Mouse (Mus musculus) lung, postnatal 10 days (tissue): ENCODE measurements at regions not wholly inside any gene's neighbourhood (a gene's known extent, or its start where the extent isn't known, plus 50 kb on each side); places are given as distances from the start of the nearest gene placed in this dataset.
"Not testable (repeated sequence)": the region's sequence is repeated elsewhere in the genome, so short reads cannot be mapped to it uniquely, and the experiment has no call there.

ENCODE experiments used
- DNase-seq: peaks from one replicate; pipeline ENCODE4 v3.0.0; 2021

DNA sequence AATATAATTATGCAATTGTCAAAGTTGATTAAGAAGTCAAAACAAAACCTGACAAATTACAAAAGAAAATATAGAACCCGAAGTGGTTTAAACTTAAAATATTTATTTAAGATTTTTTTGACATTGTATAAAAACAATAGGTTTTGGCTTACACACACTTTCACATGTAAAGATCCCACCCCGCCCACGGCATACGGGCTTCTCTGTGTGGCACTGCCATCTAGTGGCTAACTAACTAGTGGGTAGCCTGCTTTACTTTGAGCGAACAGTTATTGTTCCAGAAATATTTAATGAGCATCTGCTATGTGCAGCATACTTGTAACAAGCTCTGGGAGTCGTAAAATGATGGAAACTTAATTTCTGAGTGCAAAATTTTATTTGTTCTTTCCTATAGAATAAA lies 716.3 kb upstream of the Intu start:
- DNase-seq = peak; percentile 69

DNA sequence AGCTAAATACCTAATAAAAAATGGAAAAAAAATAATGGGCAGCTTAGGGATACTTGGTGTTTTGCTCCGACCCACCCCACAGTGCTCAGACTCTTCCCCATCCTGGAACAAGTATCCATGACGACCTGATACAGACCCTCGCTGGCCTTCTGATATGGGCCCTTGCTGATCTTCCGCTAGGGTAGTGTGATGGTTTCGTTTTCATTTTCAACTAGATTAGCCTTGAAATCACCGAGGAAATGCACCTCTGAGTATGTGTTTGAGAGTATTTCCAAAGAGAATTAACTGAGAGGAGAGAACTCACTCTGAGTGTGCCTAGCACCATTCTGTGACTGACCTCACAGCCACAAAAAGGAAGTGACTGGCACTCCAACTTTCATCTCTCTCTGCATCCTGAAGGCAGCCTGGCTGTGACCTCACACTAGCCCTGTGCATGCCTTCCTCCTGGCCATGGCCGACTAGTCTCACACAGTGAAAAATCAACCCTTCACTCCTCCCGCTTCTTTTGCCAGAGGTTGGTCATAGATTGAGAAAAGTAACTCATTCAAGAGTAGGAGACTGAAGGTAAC lies 700.5 kb upstream of the Intu start:
- DNase-seq = no peak

DNA sequence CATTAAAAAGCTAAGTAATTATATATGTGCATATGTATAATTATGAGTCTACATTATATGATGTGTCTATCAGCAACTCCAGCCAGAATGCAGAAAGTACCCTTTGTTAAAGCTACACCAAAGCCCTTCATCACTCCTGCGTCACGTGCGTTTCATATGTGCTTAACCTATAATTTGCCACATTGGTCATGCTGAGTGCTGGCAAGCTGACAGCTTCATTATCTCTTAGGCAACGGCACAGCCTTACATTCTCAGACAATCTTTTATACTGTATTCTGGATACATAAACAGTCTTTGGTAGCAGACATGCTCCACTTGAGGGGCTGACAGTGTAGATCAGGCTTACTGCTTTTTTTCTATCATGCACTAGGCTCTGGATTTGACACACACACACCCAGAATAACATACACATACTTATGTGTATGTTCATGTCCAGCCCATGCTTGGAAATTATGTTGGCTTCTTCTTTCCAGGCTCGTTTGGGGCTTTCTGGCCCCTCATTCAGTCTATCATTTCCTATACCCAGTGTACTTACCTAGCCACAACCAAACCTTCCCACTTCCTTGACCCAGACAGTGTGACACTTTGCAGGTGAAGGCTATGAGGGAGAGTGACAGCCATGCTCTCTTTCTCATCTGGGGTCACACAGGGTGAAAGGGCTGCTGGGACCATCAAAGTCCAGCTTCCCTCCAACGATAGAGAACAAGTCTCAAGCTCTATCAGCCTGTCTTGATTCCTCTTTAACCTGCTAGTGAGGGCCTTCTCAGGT lies 692.5 kb upstream of the Intu start:
- no peak for DNase-seq

DNA sequence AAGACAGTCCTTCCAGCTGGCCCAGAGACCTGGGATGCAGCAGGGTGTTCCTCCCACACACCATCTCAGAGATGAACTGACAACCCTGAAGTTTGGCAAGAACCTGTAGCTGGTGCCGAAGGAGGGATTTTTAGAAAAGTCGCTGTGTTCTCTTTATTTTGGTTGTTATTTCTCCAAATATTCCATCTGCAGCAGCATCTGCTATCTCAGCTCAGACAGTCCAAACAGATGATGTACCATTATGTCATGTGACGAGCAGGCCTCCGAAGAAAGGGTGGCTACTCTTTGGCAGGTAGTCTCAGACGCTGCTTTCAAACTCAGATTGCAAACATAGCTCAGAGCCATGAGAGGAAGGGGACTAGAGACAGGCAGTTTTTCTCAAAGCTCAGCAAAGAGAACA lies 690.1 kb upstream of the Intu start:
- DNase-seq = no peak

DNA sequence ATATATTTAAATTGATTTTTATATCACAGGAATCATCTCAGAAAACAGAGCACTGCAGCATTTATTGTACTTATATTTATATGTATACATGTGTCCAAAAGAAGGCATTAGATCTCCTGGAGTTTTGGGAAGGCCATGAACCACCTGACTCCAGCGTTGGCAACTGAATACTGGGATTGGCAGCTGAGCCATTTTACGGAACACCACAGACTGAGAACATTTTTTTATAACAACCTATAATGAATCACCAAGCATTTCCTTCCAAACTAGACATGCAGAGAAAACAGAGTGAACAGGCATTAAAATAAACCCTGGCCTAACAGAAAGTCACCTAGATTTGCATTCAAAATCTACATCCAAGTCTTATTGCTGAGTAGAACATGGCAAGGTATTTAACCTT lies 686.0 kb upstream of the Intu start:
- DNase-seq = no peak

DNA sequence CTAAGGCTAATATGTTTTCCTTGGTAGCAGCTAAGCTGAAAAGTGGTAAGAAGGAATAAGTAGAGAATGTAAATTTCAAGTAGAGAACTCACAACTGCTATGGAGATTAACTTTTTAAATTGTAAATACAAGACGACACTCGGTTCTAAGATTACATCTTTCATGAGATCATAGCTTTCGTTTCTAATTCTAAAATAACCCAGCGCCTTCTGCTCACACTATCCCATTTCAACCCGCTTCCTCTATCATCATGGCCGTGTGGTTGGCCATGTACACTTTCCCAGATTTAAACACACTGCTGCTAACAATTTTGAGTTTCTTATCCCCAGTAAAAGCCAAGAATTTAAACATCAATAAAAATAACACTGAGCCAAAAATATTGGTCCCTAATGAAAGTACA lies 682.3 kb upstream of the Intu start:
- no peak for DNase-seq

DNA sequence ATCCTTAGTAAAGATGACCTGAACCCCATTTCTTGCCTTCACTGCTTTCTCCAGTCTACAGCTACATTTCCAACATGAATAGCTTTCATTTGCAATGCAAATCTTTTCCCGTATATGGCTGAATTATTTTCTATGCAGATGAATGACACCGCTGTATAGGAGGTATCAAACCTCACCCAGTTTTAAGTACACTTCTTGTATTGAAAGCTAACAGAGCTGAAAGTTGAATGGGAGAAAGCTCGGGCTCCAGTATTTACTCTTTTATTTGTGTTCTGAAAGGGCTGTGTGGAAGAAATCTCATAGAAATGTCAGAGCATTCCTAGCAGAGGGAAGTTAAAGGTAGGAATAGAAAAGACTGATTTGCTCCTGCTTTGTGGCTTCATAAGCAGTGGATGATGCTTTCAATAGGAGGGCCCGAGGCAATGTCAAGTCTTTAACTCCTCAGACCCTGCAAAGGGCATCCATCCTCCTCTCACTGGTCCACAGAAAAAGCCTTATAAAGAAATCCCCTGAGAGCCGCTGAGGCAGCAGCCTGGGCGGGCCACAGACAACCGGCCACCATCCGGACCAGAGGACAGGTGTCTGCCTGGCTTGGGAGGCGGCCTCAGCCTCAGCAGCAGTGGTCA lies 673.8 kb upstream of the Intu start:
- no peak for DNase-seq

DNA sequence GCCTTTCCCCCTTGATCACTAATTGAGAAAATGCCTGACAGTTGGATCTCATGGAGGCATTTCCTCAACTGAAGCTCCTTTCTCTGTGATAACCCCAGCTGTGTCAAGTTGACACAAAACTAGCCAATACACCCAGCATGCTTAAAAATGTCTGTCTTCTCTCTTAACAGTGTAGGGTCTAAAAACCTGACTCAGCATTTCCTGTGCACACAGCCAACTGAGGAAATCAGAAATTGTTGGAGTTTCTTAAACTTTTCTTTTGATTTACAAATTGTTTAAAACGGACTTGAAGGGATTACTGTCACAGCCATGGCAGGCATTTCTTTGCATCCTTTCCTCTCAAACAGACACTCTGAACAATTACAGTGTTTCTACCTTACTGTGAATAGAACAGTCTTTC lies 655.0 kb upstream of the Intu start:
- not testable (repeated sequence) for DNase-seq

DNA sequence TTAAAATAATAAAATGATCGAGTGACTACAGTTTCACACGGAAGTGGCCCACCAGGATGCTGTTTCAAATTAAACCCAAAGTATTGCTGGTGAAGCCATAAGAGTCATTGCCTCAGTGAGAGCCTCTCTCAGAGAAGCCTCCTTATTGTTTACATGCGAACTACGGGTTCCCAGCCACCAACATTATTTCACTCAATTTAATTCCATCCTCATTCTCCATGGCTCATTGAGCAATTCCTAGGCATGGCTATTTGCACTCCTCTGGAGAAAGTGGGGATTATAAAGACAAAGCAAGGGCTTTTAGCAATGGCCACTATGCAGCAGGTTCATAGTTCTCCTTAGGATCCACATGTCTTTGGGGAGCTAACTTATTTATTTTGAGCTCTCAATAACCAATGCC lies 646.7 kb upstream of the Intu start:
- no peak for DNase-seq

DNA sequence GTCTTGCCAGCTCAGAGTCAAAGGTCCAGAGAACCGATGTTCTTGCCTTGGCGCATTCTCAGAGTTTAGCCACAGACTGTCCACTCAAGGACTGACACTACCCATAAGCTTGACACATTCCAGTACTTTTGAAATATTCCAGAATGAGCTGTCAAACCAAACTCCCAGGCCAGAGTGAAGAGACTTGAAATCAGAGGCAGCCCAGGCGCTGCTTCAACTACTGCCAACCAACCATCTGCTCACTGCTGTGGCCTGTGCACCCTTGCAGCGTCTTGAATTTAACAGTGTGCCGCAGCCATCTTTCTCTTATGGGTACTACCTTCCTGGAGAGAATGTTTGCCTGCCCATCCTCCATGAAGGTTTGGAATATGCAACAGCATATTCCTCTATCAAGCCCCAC lies 642.7 kb upstream of the Intu start:
- peak; percentile 60 for DNase-seq

DNA sequence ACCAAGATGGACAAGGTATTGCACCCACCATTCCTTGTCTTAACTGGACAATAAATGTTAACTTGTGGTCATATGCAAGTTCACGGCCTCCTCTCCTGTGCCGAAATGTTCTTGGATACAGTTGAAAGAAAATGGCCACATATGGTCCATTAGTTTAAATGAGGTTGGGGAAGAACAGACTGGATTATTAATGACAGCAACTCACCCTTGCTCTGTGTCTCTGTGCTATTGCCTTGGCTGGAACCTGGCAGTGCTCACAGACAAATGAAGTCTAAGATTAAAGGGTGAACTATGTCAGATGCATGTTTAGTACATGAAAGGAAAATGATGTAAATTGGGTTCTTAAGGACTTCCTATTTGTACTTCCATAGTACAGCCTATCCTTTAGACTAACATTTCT lies 641.9 kb upstream of the Intu start:
- DNase-seq = no peak

DNA sequence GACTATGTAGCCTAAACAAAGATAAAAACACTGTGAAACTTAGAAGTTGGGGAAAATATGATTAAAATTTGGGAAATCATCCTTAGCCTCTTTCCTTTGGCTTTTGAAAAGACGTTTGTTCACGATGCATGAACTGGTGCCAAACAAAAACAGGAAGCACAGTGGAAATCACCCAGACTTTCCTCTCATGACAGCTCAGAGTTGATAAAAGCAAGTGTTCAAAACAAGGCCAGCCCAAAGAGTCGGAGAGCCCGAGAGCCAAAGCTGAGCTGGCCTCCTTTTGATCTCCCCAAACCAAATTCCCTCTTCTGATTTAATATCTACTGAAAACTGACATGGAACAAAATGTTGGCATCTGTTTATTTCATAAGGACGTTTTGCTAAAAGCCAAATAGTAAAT lies 632.1 kb upstream of the Intu start:
- peak; percentile 62 for DNase-seq

DNA sequence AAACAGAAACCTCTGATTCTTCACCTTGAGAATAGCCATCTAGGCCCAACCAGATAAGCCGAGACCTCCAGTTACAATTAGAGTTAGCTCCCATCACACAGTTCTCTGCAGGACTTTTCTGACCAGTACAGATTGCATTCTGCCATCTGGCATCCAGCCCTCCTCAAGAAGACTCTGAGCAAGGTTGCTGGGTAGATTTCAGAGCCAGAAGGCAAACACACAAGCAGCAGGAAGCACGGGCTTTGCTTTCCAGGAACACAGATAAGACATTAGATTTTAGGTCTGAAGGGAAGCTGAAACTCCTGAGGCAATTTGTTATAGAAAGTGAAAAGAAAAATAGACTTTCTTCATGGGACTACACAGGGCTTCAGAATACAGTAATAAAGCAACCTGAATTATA lies 630.9 kb upstream of the Intu start:
- DNase-seq = peak; percentile 24

DNA sequence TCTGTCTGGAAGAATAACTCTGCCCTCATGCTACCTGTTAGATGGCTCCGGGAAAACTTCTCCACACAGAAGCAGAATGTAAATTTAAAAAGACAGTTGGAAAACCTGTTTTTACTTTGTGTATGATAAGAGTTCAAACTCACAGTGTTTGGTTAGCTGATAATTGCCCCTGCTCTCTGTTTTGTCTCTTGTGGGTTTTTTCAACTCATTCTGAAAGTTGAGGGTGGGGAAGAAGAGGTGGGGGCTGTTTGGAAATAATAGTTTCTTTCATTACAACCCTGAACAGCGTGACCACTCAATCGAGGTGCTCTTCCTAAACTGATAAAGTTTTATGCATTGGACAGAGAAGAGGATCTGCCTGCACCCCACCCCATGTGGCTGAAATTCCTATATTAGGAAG lies 626.7 kb upstream of the Intu start:
- no peak for DNase-seq

DNA sequence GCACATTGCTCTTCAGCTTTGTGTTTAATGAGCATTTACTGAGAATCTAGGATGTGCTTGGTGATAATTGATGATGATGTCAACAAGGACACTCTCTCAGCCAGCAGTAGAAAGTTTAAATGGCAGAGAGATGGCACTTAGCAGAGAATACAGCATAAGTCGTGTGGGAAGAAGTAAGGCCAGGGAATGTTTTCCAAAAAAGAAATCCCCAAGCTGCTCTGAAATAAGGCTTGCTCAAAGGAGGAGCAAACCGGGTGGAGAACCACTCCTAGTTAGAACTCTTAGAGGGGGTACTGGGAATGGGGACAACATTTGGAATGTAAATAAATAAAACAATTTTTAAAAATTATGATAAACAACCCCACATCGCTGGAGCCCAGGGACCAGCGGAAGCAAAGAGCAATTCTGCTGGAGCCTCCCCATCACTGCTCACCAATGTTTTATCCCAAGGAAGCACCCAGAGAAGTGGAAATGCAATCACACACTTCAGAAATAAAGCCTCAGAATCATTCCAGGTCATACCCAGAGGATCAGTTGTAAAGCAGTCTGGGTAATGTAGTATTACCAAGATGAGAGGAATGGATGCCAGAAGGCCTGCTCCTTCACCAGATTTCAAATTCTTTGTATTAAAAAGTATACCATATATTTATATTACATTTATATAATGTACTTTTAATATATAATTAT lies 622.3 kb upstream of the Intu start:
- no peak for DNase-seq

DNA sequence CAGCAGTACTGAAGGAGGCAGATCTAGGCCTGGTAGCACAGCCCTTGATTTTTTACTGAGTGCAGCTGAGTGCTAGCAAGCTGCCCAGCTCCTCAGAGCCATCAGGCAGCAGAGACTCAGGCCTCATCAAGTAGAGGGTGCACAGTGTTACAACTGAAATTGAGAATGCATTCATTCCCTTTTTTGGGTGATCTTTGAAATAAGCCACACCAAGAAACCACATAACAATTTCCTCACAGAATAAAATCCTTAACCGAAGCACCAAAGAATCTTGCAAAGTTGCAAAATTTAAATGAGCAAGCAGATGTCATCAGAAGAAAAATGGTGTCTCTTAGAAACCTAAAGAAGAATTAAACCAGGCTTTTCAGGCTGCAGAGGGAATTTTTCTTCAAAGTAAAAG lies 621.4 kb upstream of the Intu start:
- no peak for DNase-seq

DNA sequence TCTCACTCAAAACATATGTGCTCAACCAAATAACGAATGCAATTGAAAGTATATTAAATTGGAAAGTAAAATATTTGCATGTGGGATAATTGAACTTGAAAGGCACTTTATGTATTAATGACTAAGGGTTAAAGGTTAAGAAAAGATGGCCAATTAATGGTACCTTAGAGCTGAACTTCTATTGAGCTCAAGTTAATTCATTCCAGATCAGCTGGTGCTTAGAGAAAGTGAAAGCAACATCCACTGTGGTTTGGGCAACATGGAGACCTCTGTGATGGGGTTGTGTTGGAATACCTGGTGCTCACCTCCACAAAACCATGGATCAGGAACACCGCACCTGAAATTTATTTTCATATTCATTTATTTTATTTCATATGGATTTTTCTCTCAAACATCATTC lies 612.5 kb upstream of the Intu start:
- DNase-seq = no peak

DNA sequence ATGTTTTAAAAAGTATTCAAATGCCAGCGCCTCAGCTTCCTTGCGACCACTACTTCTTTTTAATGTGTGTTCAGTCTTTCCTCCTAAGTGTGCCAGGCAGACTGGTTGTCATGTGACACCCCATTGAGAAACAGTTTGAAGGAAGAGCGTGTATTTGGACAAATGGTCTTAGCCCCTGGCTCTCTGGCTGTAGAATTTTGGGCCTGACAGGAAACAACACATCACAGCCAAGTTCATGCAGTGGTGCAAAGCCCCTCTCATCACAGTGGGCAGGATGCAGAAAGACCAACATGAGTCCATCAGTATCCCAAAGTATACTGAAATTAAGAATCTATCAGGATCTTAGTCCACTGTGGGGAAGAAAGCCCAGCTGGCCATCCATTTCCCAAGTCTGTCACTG lies 605.6 kb upstream of the Intu start:
- peak; percentile 10 for DNase-seq

DNA sequence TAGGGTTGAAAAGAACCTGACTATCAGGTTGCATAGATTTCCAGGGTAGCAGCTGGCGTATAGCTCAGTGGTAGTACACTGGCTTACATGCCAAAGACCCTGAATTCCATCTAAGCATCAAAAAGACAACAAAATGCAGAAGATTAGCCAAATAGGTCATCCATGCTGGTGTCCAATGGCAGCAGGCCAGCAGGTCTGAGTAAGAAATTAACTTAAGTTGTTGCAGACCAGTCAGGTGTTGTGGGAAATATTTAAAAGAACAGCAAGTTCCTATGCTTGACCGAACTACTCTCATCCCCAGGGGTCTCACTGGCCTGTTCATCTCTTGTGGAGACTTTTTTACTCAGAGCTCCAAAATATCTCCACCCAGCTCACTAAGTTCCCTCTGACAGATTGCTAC lies 602.7 kb upstream of the Intu start:
- no peak for DNase-seq

DNA sequence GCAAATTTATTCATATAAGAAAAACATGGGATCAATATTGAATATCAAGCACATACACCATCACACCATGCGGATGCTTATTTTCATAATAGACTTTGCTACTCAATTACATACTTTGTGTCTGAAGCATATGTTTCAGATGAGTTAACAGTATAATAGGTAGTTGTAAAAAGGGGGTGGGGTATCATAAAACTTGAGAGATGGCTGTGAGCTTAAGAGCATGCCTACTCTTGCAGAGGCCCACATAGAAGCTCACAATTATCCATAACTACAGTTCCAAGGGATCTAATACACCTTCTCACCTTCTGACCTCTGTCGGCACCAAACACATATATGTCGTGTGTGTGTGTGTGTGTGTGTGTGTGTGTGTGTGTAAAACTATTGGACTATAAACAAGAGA lies 597.7 kb upstream of the Intu start:
- no peak for DNase-seq

DNA sequence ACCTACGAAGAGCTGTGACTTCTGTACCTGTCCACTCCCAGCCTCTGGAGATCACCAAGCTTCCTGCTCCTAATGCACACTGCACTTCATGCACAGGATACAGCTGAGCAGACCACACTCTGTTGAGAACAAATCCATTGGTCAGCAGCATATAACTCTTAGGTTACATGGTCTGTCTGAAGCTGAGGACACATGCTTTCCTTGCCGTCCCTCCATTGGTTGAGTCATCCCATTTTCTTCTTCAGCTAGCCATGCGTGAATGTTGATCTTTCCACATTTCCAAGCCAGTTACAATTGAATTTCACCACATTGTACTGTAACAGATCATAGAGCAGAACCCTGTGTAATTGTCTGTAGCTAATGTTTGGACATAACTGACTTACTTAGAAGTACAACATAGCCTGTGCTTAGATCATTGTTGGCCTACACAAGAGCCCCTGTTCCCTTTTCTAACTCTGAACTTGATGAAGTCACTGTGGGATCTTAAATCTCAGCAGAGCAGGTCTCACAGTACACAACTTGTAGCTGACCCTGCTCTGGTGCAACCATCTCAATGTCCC lies 593.3 kb upstream of the Intu start:
- DNase-seq = no peak

DNA sequence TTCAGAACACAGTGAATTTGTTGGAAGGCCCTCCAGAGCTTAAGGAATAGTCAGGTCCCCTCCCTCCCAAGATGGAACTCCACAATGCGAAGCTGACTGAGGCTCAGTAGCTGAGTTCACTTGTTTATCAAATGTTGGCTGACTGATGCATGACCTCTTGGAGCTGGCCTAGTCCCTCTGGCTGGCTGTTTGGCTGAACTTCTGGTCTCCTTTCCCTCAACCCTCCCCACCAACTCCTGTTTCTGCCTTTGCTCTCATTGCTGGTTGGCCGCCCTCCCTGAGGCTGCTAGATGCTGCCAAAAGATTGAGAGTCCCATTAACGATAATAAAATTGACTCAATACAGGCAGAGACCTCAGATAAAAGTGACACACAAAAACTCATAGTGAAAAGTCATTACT lies 586.5 kb upstream of the Intu start:
- peak; percentile 59 for DNase-seq

DNA sequence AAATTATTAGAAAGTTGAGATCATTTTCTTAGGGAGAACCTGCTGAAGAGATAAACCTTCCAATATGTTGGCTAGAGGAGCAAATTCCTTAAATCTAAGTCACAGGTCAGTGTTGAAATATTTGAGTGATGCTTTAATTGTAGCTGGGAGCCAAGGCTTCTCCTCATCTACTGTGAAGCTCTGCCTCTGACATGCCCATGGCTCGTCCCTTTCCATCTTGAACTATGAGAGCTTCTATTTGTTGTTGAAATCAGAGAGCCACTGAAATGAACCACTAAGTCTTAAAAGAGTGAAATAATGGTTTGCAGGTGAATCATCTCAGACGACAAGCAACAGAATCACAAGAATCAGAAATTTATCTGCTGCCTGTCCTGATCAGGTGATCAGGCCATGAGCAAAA lies 579.0 kb upstream of the Intu start:
- no peak for DNase-seq

DNA sequence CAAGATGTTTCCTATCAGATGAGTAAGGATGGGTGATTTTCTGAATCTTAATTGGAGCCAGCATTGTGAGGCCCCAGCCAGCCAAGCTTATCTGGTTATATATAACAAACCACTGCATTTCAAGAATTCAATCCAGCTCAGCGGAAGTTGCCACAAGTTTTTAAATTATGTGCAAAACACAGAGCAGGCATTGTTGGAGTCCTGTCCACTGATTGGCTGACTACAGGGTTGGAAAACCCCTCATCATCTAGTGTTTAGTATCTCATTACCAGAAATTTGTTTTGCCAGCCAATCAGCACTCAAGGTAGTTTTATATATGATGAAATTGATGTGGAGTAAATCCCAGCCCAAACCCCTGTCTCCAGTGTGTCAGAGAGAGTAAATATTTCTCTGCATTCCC lies 578.5 kb upstream of the Intu start:
- no peak for DNase-seq
